Mouse (Mus musculus) right cerebral cortex, adult 18-20 months (tissue): ENCODE measurements around the gene Gins1.
"Not testable (repeated sequence)": the region's sequence is repeated elsewhere in the genome, so short reads cannot be mapped to it uniquely, and the experiment has no call there.

ENCODE experiments used
- DNase-seq: peaks from one replicate; pipeline ENCODE4 v3.0.0; 2022; ENCODE audit warnings: mixed read lengths

Gins1 gene

DNA sequence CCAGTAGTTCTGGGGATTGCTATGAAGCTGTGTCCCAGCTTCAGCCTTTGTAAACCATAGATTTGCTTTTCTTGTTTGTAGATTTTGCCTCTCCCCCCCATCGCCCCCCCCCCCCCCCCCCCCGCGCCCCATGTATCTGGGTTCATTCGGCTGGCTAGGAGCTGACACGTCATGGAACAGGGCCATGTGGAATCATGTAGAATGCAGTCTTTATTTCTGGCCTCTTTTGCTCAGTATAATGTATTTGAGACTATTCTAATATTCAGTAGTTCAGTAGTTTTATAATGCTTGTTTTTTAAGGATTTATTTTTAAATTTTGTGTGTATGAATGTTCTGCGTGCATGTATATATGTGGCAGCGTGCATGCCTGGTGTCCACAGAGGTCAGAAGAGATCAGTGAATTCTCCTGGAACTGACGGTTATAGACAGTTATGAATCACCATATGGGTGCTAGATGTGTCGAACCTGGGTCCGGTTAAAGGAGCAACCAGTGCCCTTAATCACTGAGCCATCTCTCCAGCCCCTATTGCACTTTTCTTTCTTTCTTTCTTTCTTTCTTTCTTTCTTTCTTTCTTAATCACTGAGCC is 5.2 kb downstream of the Gins1 start:
- DNase-seq, result no peak

- DNase-seq, result no peak
Measured at GRCm38 (mm10) chr2:150914781-150915515, 9.7 kb downstream of the Gins1 start.

GRCm38 (mm10) chr2:150915786-150916185 is 10.6 kb downstream of the Gins1 start:
- DNase-seq, result no peak

DNA sequence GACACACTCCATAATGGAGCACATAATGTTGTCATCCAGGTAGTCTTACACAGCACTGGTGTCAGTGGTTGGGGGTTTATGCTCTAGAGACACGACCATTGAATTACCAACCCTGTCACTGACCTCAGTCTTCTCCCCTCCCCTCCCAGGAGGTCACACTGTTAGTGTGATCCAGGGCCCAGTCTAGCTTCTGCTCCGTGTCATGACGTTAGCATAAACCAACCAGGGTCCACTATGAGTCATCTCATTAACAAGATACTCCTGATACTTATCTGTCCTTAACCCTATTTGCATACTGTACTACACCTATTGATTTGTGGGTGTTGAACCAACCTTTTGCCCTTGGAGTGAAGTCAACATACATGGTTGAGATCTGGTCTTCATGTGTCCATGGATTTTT is 13.5 kb downstream of the Gins1 start:
- DNase-seq, result no peak

- no peak for DNase-seq
Measured at GRCm38 (mm10) chr2:150920543-150920942, 15.3 kb downstream of the Gins1 start.

GRCm38 (mm10) chr2:150921697-150922096 is 16.5 kb downstream of the Gins1 start:
- no peak for DNase-seq

DNA sequence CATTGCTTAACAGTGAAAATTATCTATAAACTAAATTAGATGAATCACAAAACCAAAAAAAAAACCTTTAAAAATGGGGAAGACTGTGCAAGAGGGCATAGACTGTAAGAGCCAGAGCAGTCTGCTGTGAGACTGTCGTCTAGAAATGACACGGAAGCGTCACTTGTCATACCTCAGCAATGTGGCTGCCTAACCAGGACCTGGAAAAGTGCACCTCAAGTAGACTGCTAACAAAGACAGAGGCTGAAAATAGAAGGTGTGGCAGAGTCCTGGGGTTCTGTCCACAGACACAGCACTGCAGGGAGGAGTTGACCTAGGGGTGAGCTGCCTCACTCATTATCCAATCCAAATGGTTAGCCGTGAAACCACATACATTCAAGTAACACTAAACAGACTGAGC is 17.0 kb downstream of the Gins1 start:
- no peak for DNase-seq

DNA sequence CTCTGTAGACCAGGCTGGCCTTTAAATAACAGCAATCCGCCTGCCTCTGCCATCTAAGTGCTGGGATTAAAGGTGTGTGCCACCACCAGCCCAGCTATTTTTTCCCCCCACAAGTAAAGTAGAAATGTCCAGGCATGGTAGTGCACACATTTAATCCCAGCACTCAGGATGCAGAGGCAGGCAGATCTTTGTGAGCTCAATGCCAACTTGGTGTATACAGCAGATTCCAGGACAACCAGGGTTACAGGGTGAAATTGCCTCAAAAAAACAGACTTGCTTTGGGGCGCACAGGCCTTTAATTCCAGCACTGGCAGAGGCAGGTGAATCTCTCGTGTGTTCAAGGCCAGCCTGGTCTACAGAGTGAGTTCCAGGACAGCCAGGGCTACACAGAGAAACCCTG is 17.8 kb downstream of the Gins1 start:
- no peak for DNase-seq

- no peak for DNase-seq
Measured at GRCm38 (mm10) chr2:150923505-150923904, 18.3 kb downstream of the Gins1 start.

DNA sequence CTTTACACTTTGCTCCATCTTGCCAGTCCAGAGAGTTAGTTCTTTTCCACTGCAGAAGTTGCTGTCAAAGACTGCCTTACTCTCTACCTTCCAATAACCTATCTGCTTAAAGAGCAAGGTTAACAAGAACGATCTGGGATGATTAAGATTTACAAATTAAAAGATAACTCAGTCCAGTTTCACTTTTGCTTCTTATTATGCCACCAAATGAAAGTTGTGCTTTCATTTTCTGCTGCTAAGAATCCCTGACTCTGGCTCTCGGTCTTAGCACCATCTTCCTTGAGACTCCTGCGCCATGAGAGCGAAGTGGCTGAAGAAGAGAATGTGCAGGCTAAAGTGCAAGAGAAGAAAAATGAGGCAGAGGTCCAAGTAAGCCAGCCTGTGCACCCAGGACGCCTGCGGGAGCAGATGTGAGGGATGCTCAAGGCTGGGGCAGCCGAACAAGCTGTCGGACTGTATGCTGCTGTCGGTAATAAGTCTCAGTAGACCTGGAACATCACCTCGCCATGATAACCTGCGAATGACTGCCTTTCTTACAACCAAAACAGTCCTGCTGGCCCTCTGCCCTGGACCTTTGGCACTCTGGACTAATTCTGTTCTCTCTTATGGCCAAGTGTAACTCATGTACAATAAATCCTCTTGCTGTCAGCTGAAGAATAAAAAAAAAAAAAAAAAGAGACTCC is 22.0 kb downstream of the Gins1 start:
- no peak for DNase-seq

DNA sequence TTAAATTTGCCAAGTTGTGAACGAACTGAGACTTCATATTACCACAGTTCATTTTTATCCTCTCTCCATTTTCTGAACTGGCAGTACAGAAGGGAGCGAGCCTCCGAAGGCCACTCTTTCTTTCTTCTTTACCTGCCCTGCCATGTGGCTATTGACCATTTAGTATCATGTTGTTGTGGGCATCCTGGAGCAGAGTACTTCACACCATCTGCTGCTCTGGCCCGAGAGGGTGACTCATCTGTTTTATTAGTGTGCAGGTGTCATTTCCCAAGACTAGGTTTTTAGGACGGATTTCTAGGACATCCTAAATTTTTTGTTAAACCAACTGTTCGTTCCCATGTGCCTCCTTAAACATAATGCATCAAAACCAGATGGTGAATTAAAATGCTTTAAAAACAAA is 24.0 kb downstream of the Gins1 start:
- DNase-seq, result no peak

GRCm38 (mm10) chr2:150930806-150931205 is 25.6 kb downstream of the Gins1 start:
- DNase-seq, result no peak

- DNase-seq, result no peak
Measured at GRCm38 (mm10) chr2:150933482-150933881, 28.3 kb downstream of the Gins1 start.

- no peak for DNase-seq
Measured at GRCm38 (mm10) chr2:150934659-150935058, 29.5 kb downstream of the Gins1 start.

GRCm38 (mm10) chr2:150944017-150944416 is 38.8 kb downstream of the Gins1 start:
- DNase-seq, result no peak

- not testable (repeated sequence) for DNase-seq
Measured at GRCm38 (mm10) chr2:150947341-150947740, 42.1 kb downstream of the Gins1 start.

DNA sequence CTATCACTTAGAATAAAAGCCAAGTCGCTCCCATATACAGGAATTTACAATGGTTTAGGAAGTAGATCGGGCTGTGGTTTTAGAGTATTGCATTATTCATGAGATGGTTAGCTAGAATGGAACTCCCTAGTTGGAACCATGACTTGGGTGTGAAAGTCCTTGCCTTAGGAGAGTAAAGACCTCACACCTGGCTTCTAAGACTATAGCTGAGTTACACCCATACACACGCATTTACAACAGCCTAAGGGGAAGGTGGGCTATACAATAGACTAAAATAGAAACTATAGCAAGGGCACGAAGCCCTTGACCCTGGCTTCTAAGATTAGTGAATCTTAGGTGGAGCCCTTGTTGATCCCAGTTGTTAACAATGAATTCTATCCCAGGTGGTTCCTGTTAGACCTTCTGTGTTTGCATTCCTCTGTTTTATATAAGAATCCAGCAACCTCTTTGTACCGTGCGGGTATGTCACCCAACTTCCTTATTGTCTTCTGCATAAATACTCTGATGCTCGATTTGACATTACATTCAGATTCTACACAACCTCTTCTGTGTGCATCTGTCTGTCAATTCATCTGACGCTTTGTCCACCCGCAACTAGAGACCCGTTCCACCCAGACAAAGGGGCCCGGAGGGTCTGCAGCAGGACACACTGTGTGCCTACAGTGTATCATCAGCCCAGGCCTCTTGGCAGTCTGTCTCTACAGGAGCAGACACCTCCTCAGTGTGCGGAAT is 42.8 kb downstream of the Gins1 start:
- not testable (repeated sequence) for DNase-seq

- DNase-seq, result no peak
Measured at GRCm38 (mm10) chr2:150948786-150949185, 43.6 kb downstream of the Gins1 start.

GRCm38 (mm10) chr2:150949652-150950051 is 44.5 kb downstream of the Gins1 start:
- DNase-seq, result no peak

DNA sequence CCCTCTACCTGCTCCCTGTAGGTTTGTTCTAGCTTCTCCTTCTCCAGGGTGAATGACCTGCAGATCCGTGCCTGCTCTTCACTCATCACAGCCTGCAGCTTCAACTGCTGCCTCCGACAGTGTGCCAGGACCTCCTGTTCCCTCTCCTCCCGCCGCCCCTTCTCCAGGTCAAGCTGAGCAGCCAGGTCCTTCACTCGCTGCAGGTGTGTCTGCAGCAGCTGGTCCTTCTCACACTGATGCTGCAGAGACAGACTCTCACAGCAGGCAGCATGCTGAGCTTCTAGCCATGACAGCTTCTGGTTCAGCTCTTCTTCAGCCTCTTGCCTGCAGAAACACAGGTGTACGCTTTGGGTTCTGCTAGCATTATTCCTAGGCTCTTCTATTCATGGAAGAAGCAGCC is 44.9 kb downstream of the Gins1 start:
- no peak for DNase-seq

DNA sequence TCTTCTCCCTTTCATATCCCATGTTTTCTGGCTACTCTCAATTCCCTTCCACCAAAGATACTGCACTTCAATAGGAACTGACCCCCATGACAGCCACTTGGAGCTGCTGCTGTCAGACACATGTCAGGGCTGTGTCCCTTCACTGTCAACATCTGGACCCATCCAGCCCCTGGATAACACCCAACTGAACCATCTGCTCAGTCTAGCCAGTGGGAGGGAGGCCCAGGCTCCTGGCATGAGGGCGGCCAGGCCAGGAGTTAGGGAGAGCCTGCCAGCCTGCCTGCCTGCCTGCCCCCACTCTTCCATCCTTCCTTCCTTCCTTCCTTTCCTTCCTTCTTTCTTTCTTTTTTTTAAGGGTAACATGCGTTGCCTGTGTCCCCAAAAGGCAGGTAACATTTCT is 46.0 kb downstream of the Gins1 start:
- no peak for DNase-seq

- DNase-seq, result no peak
Measured at GRCm38 (mm10) chr2:150955859-150956258, 50.7 kb downstream of the Gins1 start.

GRCm38 (mm10) chr2:150959521-150959920 is 54.3 kb downstream of the Gins1 start:
- peak; percentile 62 for DNase-seq

DNA sequence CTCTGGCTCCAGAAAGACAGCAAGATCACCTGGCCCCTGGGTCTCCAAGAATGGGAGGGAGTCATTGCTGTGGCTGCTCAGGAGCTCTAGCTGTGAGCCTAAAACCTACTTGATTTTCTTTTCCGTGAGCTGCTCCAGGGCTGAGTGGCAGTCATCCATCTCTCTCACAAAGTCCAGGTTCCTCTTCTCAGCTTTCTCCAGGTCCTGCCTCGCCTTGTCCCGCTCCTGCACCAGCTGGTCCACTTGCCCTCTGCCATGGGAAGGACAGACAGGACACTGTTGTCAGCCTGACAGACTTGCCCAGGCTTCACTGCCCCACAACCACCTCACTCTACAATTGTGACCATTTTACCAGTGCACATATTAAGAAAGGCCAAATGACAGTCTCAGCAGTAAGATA is 58.0 kb downstream of the Gins1 start:
- DNase-seq, result no peak
